Mouse (Mus musculus): Measurements from ENCODE around the gene Pitx1. TPM values are rescaled to one million over a fixed set of nuclear protein-coding genes. Genes with fewer than 3 reads are reported as not detected.

Pitx1 gene
- polyA plus RNA-seq (2015; fragmentation: Nextera tagmentation; extraction: Ambion mirVana), result 4.2 and 4.4 TPM in 2 replicates

DNA sequence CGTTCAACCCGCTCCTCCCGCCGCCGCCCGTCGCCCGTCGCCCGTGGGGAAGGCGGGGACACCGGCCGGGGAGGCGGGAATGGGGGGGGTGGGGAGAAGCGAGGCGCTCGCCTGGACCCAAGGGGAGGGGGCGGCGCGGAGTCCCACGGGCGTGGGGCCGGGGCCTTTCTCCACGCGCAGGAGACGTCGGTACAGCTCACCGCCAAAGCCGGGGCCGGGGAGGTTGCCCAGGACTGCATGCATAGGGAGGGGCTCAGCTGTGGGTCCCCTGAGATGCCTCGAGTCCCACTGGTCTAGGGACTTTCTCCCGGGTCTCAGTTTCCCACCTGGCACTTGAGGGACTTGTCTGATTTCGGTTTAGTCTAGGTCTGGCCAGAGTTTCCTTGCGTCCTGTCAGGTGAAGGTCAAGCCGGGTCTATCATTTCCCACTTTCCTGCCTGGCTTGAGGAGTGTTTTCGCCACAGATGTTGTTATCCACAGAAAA is at the start of gene Pitx1:
TSS of gene Pitx1 (minus strand) at position 51 of the 484 bp plus-strand sequence.

DNA sequence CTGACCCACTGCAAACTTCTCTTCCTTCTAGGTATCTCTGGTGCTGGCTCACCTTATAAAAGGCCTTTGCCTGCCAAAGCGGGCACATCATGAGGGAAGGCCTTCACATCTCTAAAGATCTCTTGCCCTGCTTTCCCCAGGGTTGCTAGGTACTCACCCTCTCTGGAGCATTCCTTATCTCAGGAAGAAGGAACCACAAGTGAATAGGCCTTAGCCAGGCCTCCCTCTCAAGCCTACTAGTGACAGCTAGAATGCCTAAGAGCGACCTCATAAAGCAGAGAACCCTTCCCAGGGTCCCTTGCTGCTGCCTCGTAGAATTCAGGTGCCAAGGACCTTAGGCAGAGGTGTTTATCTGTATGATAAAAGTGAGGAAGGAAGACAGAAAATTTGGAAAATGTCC is 51.7 kb downstream of the Pitx1 start, which contains the start of gene Catsper3:
TSS of gene Catsper3 (plus strand) at position 301 of the 400 bp plus-strand sequence.

Other genes with a start within 250 kb of the Pitx1 start
- gene B4galt7, start 236.3 kb downstream of the Pitx1 start, polyA plus RNA-seq (2015; fragmentation: Nextera tagmentation; extraction: Ambion mirVana), result 12.7 and 16.5 TPM in 2 replicates
- 31.3 and 33.8 TPM in 2 replicates for gene Caml, start 213.2 kb downstream of the Pitx1 start, polyA plus RNA-seq (2015; fragmentation: Nextera tagmentation; extraction: Ambion mirVana)
- gene Ddx46, start 201.2 kb downstream of the Pitx1 start, polyA plus RNA-seq (2015; fragmentation: Nextera tagmentation; extraction: Ambion mirVana), result 13.5 and 14.6 TPM in 2 replicates
- gene B230219D22Rik, start 143.1 kb downstream of the Pitx1 start, polyA plus RNA-seq (2015; fragmentation: Nextera tagmentation; extraction: Ambion mirVana), result 23.8 and 26.8 TPM in 2 replicates
- 53.0 and 62.4 TPM in 2 replicates for gene Txndc15, start 121.5 kb downstream of the Pitx1 start, polyA plus RNA-seq (2015; fragmentation: Nextera tagmentation; extraction: Ambion mirVana)
- gene Pcbd2, start 108.8 kb downstream of the Pitx1 start, polyA plus RNA-seq (2015; fragmentation: Nextera tagmentation; extraction: Ambion mirVana), result 31.4 and 44.4 TPM in 2 replicates
- gene Catsper3, start 51.6 kb downstream of the Pitx1 start, polyA plus RNA-seq (2015; fragmentation: Nextera tagmentation; extraction: Ambion mirVana), result 0.13 TPM in 1 of 2 replicates, not detected in the other